Mouse (Mus musculus): ENCODE measurements around the gene Cenpl. TPM values are rescaled to one million over a fixed set of nuclear protein-coding genes. Genes with fewer than 3 reads are reported as not detected.

The Cenpl gene
- polyA plus RNA-seq, 1 experiment: 7.9 TPM

DNA sequence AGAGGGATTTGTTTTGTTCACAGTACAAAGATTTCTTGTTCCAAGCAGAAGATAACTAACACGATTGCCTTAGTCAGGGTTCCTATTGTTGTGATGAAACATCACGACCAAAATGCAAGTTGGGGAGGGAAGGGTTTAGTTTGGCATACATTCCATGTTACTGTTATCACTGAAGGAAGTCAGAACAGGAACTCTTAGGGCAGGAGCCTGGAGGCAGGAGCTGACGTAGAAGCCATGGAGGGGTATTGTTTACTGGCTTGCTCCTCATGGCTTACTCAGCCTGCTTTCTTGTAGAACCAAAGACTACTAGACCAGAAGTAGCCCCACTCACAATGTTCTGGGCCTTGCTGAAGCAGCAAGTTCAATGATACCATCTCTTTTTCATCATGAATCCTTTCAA, 23.5 kb upstream of the Cenpl start:
- Histone ChIP-seq H3K4me3 (ENCODE audit: insufficient read depth, poor library complexity, severe bottlenecking) (no peak overlapping the region), H3K79me2 (ENCODE audit: control insufficient read depth, insufficient read depth) (no peaks in the 10 kb centered on the region), H3K79me3 (ENCODE audit: low read depth) (no peaks in the 10 kb centered on the region), H3K36me3 (ENCODE audit: control insufficient read depth, insufficient read depth) (peaks cover 46% of the 10 kb centered on the region), H3ac (ENCODE audit: control insufficient read depth, insufficient read length, low read depth) (no peak overlapping the region), H3K27me3 (ENCODE audit: control insufficient read depth, insufficient read depth, insufficient read length) (no peaks in the 10 kb centered on the region)
- TF ChIP-seq MYOD1 (IDR thresholded peaks at IDR 0.05; ENCODE audit: control insufficient read depth, insufficient read length, low read depth): no peak
- no peak for TF ChIP-seq CTCF (IDR thresholded peaks at IDR 0.05; ENCODE audit: control insufficient read depth, insufficient read depth, insufficient read length)
- TF ChIP-seq FOSL1 (IDR thresholded peaks at IDR 0.05; ENCODE audit: insufficient read depth, low read length, poor library complexity, severe bottlenecking): no peak
- no peak for TF ChIP-seq MYOG (IDR thresholded peaks at IDR 0.05; ENCODE audit: control insufficient read depth, extremely low read depth, insufficient read length)
- TF ChIP-seq CEBPB (IDR thresholded peaks at IDR 0.05; ENCODE audit: low read depth): no peak
- no peak for TF ChIP-seq MAX (IDR thresholded peaks at IDR 0.05)
- no peak for TF ChIP-seq USF1 (IDR thresholded peaks at IDR 0.05; ENCODE audit: low read depth)

DNA sequence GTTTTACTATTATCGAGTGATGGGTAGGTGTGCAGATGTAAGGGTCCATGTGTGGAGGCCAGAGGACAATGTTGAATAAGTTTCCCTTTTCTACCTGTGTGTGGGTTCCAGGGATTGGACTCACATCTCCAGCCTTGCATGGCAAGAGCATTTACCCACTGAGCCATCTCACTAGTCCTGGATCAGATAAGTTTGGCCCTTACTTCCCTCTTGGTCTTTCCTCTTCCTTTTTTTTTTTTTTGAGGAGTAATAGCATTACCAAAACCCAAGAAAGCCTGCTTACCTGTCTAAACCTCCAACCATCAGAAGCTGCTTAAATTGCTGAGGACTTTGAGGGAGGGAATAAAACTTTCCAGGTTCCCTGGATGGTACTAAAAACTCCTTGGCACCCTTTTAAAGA, 13.3 kb upstream of the Cenpl start:
- Histone ChIP-seq H3K79me2 (ENCODE audit: control insufficient read depth, insufficient read depth) (no peaks in the 10 kb centered on the region), H3K27me3 (ENCODE audit: control insufficient read depth, insufficient read depth, insufficient read length) (no peaks in the 10 kb centered on the region), H3K4me3 (ENCODE audit: insufficient read depth, poor library complexity, severe bottlenecking) (no peak overlapping the region), H3ac (ENCODE audit: control insufficient read depth, insufficient read length, low read depth) (no peak overlapping the region), H3K36me3 (ENCODE audit: control insufficient read depth, insufficient read depth) (peaks cover 15% of the 10 kb centered on the region), H3K79me3 (ENCODE audit: low read depth) (no peaks in the 10 kb centered on the region)
- no peak for TF ChIP-seq CTCF (IDR thresholded peaks at IDR 0.05; ENCODE audit: control insufficient read depth, insufficient read depth, insufficient read length)
- no peak for TF ChIP-seq FOSL1 (IDR thresholded peaks at IDR 0.05; ENCODE audit: insufficient read depth, low read length, poor library complexity, severe bottlenecking)
- no peak for TF ChIP-seq MAX (IDR thresholded peaks at IDR 0.05)
- no peak for TF ChIP-seq USF1 (IDR thresholded peaks at IDR 0.05; ENCODE audit: low read depth)
- TF ChIP-seq MYOG (IDR thresholded peaks at IDR 0.05; ENCODE audit: control insufficient read depth, extremely low read depth, insufficient read length): no peak
- no peak for TF ChIP-seq MYOD1 (IDR thresholded peaks at IDR 0.05; ENCODE audit: control insufficient read depth, insufficient read length, low read depth)
- no peak for TF ChIP-seq CEBPB (IDR thresholded peaks at IDR 0.05; ENCODE audit: low read depth)

DNA sequence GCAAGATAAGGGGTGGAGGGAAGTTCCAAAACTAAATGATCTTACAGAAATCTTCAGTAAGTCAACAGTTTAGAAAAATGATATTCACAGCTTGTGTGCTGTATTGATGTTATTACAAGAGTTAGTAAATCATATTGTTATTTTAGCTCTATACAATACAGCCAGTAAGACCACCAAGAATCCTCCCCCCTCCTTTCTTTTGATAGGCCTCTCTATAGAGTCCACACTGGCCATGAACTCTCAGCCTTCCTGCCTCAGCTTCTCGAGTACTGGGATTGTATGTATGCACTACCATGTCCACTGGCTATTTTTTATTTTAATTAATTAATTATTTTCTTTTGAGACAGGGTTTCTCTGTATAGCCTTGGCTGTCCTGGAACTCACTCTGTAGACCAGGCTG, 7.2 kb upstream of the Cenpl start:
- no peaks in the 10 kb centered on the region for H3K79me2 ChIP-seq (ENCODE audit: control insufficient read depth, insufficient read depth)
- no peaks in the 10 kb centered on the region for H3K27me3 ChIP-seq (ENCODE audit: control insufficient read depth, insufficient read depth, insufficient read length)
- H3ac ChIP-seq (ENCODE audit: control insufficient read depth, insufficient read length, low read depth): no peak overlapping the region
- H3K79me3 ChIP-seq (ENCODE audit: low read depth): no peaks in the 10 kb centered on the region
- TF ChIP-seq USF1 (IDR thresholded peaks at IDR 0.05; ENCODE audit: low read depth) (no peak), MYOG (IDR thresholded peaks at IDR 0.05; ENCODE audit: control insufficient read depth, extremely low read depth, insufficient read length) (no peak), MAX (IDR thresholded peaks at IDR 0.05) (no peak), CEBPB (IDR thresholded peaks at IDR 0.05; ENCODE audit: low read depth) (no peak), MYOD1 (IDR thresholded peaks at IDR 0.05; ENCODE audit: control insufficient read depth, insufficient read length, low read depth) (no peak), CTCF (IDR thresholded peaks at IDR 0.05; ENCODE audit: control insufficient read depth, insufficient read depth, insufficient read length) (no peak), FOSL1 (IDR thresholded peaks at IDR 0.05; ENCODE audit: insufficient read depth, low read length, poor library complexity, severe bottlenecking) (no peak)
- no peak overlapping the region for H3K4me3 ChIP-seq (ENCODE audit: insufficient read depth, poor library complexity, severe bottlenecking)
- H3K36me3 ChIP-seq (ENCODE audit: control insufficient read depth, insufficient read depth): peaks cover 16% of the 10 kb centered on the region

DNA sequence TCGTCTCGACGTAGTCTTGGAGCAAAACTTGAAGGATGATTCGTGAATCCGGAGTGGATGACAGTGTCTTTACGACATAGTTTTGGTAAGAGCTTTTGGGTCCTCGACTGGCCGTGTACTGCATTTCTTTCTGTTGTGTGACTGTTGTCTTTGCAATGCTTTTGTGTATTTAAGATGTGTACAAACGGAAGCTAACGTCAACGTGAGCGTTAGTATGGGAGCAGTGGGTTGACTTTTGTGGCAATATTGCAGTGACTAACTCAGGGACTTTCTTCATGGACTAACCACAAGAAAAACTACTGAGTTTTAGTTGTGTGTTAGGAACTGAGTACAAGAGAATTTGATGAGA, 733 bp downstream of the Cenpl start:
- H3K4me3 ChIP-seq (ENCODE audit: insufficient read depth, poor library complexity, severe bottlenecking): peak overlapping the region; percentile 88
- H3K79me2 ChIP-seq (ENCODE audit: control insufficient read depth, insufficient read depth): peaks cover 65% of the 10 kb centered on the region
- no peaks in the 10 kb centered on the region for H3K27me3 ChIP-seq (ENCODE audit: control insufficient read depth, insufficient read depth, insufficient read length)
- H3K36me3 ChIP-seq (ENCODE audit: control insufficient read depth, insufficient read depth): peaks cover 14% of the 10 kb centered on the region
- H3K79me3 ChIP-seq (ENCODE audit: low read depth): peaks cover 40% of the 10 kb centered on the region
- no peak for TF ChIP-seq CEBPB (IDR thresholded peaks at IDR 0.05; ENCODE audit: low read depth)
- no peak for TF ChIP-seq USF1 (IDR thresholded peaks at IDR 0.05; ENCODE audit: low read depth)
- TF ChIP-seq CTCF (IDR thresholded peaks at IDR 0.05; ENCODE audit: control insufficient read depth, insufficient read depth, insufficient read length): no peak
- no peak for TF ChIP-seq FOSL1 (IDR thresholded peaks at IDR 0.05; ENCODE audit: insufficient read depth, low read length, poor library complexity, severe bottlenecking)
- no peak for TF ChIP-seq MYOG (IDR thresholded peaks at IDR 0.05; ENCODE audit: control insufficient read depth, extremely low read depth, insufficient read length)
- TF ChIP-seq MAX (IDR thresholded peaks at IDR 0.05): no peak
- TF ChIP-seq MYOD1 (IDR thresholded peaks at IDR 0.05; ENCODE audit: control insufficient read depth, insufficient read length, low read depth): no peak
- H3ac ChIP-seq (ENCODE audit: control insufficient read depth, insufficient read length, low read depth): peak overlapping the region; percentile 65

DNA sequence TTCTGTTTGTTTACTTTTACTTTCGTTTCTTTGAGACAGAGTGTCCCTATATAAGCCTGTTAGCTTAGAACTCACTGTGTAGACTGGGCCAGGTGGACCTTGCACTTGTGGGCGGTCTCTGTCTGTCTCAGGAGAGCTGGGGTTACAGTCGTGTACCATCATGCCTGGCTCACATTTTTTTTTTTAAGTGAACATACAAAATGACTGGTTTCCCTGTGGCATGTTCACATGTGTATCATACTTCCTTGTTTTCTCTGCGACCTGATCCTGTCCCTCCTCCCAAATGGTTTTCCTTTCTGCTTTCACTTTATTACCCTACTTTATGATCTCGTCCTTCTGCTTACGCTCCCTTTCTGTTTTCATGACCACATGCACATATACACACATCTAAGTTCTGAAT, 5.7 kb downstream of the Cenpl start:
- Histone ChIP-seq H3K79me2 (ENCODE audit: control insufficient read depth, insufficient read depth) (peaks cover 56% of the 10 kb centered on the region), H3K36me3 (ENCODE audit: control insufficient read depth, insufficient read depth) (peaks cover 45% of the 10 kb centered on the region), H3K79me3 (ENCODE audit: low read depth) (peaks cover 40% of the 10 kb centered on the region), H3K27me3 (ENCODE audit: control insufficient read depth, insufficient read depth, insufficient read length) (no peaks in the 10 kb centered on the region), H3K4me3 (ENCODE audit: insufficient read depth, poor library complexity, severe bottlenecking) (no peak overlapping the region), H3ac (ENCODE audit: control insufficient read depth, insufficient read length, low read depth) (no peak overlapping the region)
- no peak for TF ChIP-seq FOSL1 (IDR thresholded peaks at IDR 0.05; ENCODE audit: insufficient read depth, low read length, poor library complexity, severe bottlenecking)
- TF ChIP-seq CEBPB (IDR thresholded peaks at IDR 0.05; ENCODE audit: low read depth): no peak
- TF ChIP-seq USF1 (IDR thresholded peaks at IDR 0.05; ENCODE audit: low read depth): no peak
- TF ChIP-seq MYOD1 (IDR thresholded peaks at IDR 0.05; ENCODE audit: control insufficient read depth, insufficient read length, low read depth): no peak
- TF ChIP-seq MAX (IDR thresholded peaks at IDR 0.05): no peak
- no peak for TF ChIP-seq CTCF (IDR thresholded peaks at IDR 0.05; ENCODE audit: control insufficient read depth, insufficient read depth, insufficient read length)
- TF ChIP-seq MYOG (IDR thresholded peaks at IDR 0.05; ENCODE audit: control insufficient read depth, extremely low read depth, insufficient read length): no peak

DNA sequence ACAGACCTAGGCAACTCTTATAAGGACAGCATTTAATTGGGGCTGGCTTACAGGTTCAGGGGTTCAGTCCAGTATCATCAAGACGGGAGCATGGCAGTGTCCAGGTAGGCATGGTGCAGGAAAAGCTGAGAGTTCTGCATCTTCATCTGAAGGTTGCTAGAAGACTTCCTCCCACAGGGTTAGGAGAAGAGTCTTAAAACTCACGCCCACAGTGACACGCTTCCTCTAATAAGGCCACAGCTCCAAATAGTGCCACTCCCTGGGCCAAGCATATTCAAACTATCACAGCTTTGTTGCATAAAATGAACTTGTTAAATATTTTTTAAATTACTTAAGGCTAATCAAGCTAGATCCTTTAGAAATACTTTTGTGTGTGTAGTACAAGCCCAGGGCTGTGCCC, 6.7 kb downstream of the Cenpl start:
- peaks cover 53% of the 10 kb centered on the region for H3K36me3 ChIP-seq (ENCODE audit: control insufficient read depth, insufficient read depth)
- peaks cover 30% of the 10 kb centered on the region for H3K79me3 ChIP-seq (ENCODE audit: low read depth)
- H3K79me2 ChIP-seq (ENCODE audit: control insufficient read depth, insufficient read depth): peaks cover 46% of the 10 kb centered on the region
- no peak overlapping the region for H3K4me3 ChIP-seq (ENCODE audit: insufficient read depth, poor library complexity, severe bottlenecking)
- no peaks in the 10 kb centered on the region for H3K27me3 ChIP-seq (ENCODE audit: control insufficient read depth, insufficient read depth, insufficient read length)
- H3ac ChIP-seq (ENCODE audit: control insufficient read depth, insufficient read length, low read depth): no peak overlapping the region
- TF ChIP-seq CEBPB (IDR thresholded peaks at IDR 0.05; ENCODE audit: low read depth) (no peak), MYOG (IDR thresholded peaks at IDR 0.05; ENCODE audit: control insufficient read depth, extremely low read depth, insufficient read length) (no peak), MAX (IDR thresholded peaks at IDR 0.05) (no peak), MYOD1 (IDR thresholded peaks at IDR 0.05; ENCODE audit: control insufficient read depth, insufficient read length, low read depth) (no peak), FOSL1 (IDR thresholded peaks at IDR 0.05; ENCODE audit: insufficient read depth, low read length, poor library complexity, severe bottlenecking) (no peak), CTCF (IDR thresholded peaks at IDR 0.05; ENCODE audit: control insufficient read depth, insufficient read depth, insufficient read length) (no peak), USF1 (IDR thresholded peaks at IDR 0.05; ENCODE audit: low read depth) (no peak)

All from C2C12 (cell line).